Mouse (Mus musculus): ENCODE data around the gene Ippk.

Ippk gene

GRCm38 (mm10) chr13:49420754-49421605 lies at the start of gene Ippk:
TSS of gene Ippk (plus strand) at chr13:49421249.
- DNase-seq (ENCODE audit: low read depth, low spot score) = peak; percentile 97

- DNase-seq (ENCODE audit: low read depth, low spot score) = peak; percentile 56
These were observed 49.6 kb upstream of the Ippk start for GRCm38 (mm10) chr13:49371428-49371899.

DNA sequence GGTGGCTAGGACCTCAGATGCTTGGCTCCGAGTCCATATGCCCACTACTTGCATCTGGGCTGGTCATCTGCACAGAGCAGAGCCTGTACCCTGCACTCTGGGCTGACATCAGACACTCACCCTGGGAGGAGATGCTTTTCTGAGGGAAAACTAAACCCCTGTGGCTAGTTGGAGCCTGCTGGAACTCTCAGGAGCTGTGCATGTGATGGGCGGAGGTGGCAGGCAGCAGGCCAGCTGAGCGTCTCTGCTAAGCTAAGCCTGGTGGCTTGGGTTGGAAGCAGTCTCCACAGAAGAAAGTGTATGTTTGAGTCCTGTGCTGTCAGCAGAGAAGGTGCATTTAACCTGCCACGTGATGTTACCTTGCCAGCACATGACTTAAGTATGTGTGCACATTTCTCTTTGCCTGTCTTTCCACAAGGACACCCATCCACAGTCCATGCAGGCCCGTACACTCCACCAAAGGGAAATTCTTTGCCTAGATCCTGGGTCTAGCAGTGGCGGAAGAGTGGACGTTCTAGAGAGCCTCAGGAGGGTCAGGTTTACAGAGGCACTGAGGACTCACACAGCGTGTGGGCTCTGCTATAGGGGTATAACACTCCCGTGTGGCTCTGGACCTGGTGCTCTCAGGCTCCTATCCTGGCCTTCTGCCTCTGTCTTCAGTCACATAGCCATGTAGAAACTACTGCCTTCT lies 48.5 kb upstream of the Ippk start:
- no peak for DNase-seq (ENCODE audit: low read depth, low spot score)

DNA sequence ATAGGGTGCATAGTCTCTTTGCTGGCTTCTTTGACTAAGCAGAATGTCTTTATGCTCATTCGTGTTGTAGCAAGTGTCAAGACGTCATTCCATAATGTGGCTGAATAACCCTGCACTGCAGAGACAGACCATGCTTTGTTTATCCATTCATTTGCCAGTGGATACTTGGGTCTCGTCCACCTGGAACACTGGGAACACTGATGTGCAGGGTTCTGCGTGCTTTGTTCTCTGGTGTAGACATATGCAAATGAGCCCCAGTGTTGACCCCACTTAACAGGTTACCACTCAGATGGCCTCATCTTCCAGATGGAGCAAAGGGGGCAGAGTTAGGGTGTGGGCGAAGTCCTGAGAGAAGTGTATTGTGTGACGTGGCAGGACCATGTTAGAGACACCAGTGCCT lies 46.7 kb upstream of the Ippk start:
- no peak for DNase-seq (ENCODE audit: low read depth, low spot score)

- DNase-seq (ENCODE audit: low read depth, low spot score) = no peak
These were observed 46.3 kb upstream of the Ippk start for GRCm38 (mm10) chr13:49374730-49375129.

DNA sequence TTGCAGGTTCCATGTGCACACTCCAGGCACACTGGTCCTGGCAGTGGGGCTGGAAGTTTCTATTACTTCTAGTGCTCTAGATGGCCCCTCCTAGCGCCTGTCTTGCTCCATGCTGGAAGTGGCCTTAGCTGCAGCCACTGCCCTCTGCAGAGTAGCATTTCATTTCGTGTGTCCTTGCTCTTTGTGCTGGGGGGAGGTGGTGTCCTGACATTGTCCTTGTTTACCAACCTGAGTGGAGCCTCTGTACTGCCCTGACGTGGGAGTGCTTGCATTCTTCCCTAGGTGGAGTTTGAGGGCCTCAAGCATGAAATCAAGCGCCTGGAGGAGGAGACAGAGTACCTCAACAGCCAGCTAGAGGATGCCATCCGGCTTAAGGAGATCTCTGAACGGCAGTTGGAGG lies 43.4 kb upstream of the Ippk start:
- DNase-seq (ENCODE audit: low read depth, low spot score) = no peak

- DNase-seq (ENCODE audit: low read depth, low spot score) = no peak
These were observed 41.7 kb upstream of the Ippk start for GRCm38 (mm10) chr13:49379301-49379700.

DNA sequence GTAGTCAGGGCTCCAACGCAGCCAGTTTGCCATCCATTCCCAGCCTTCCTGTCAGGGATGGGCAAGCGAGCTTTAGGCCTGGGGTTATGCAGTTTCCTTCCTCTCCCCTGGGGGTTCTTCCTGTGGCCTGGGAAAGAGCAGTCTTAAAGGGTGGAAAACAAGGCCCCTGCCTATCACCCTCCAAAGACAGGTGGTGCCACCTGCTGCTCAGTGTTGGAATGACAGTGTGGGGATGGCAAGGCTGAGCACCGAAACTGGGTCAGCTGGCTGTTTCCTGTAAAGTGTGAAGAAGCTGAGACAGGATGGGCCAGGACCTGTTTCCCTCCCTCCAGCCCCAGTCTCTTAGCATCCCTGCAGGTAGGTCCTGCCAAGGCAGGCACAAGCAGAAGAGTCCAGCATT lies 39.8 kb upstream of the Ippk start:
- DNase-seq (ENCODE audit: low read depth, low spot score) = peak; percentile 77

DNA sequence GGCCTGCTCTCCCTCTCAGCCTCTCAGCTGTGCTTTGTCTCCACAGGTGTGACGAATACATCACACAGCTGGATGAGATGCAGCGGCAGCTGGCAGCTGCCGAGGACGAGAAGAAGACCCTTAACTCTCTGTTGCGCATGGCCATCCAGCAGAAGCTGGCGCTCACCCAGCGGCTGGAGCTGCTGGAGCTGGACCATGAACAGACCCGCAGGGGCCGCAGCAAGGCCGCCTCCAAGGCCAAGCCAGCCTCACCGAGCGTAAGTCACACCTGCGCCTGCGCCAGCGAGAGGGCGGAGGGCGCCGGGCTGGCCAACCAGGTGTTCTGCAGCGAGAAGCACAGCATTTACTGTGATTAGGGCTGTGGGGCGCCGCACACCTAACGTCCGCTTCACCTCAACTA lies 38.1 kb upstream of the Ippk start:
- no peak for DNase-seq (ENCODE audit: low read depth, low spot score)

GRCm38 (mm10) chr13:49384751-49385463 lies 36.1 kb upstream of the Ippk start:
- no peak for DNase-seq (ENCODE audit: low read depth, low spot score)

- no peak for DNase-seq (ENCODE audit: low read depth, low spot score)
These were observed 29.7 kb upstream of the Ippk start for GRCm38 (mm10) chr13:49391374-49391773.

DNA sequence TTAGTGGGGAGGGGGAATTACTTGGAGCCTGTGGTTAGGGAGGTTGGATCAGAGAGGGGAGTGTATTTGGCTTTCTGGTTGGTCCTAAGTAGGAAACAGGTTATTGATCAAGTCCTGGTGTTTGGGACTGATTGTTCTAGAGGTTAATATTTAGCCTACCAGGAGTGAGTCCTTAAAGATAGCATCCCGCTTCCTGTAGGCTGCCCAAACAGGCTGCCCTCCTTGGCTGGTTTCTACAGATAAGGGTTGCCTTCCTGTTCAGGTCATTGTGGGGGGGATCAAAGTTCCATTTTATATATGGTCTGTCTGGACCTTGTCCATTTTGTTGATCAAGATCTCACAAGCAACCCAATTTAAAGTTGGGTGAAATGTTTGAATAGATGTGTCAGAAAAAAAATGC lies 27.5 kb upstream of the Ippk start:
- DNase-seq (ENCODE audit: low read depth, low spot score) = no peak

GRCm38 (mm10) chr13:49394886-49395447 lies 26.1 kb upstream of the Ippk start:
- DNase-seq (ENCODE audit: low read depth, low spot score) = no peak

DNA sequence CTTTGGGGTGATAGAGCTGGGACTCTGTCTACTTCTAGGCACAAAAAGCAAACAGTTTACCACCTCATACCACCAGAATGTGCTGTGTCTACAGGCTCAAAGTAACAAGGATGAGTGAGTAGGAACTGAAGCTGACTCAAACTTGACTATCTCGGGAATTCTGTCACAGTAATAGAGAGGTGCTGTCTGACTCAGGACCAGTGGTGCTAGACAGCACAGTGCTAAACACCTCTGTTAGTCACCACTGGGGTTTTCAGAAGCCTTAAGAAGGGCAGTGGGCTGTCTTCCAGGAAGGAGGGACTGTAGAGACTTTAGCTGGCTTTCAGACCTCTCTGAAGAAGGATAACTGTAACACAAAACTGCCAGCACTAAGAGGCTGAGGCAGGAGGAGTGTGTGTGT lies 24.3 kb upstream of the Ippk start:
- no peak for DNase-seq (ENCODE audit: low read depth, low spot score)

DNA sequence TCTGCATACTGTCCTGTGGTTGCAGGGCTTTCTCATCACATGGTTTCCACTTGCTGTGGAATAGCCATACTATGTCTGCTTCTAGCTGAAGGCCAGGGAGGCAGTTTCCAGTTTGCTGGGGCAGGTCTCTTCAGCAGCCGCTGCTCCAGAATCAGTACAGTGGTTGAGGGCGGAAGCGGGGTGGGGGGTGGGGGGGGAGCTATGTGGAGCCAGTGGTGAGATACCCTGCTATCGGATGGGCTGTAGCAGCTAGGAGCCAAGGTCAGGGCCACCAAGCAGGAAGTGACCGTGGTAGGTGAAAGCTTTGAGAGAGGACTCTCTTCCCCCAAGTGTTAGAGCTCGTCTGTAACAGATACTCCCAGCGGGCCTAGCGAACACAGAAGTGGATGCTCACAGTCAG lies 22.9 kb upstream of the Ippk start:
- DNase-seq (ENCODE audit: low read depth, low spot score) = no peak

GRCm38 (mm10) chr13:49400139-49400538 lies 20.9 kb upstream of the Ippk start:
- DNase-seq (ENCODE audit: low read depth, low spot score) = peak; percentile 40

DNA sequence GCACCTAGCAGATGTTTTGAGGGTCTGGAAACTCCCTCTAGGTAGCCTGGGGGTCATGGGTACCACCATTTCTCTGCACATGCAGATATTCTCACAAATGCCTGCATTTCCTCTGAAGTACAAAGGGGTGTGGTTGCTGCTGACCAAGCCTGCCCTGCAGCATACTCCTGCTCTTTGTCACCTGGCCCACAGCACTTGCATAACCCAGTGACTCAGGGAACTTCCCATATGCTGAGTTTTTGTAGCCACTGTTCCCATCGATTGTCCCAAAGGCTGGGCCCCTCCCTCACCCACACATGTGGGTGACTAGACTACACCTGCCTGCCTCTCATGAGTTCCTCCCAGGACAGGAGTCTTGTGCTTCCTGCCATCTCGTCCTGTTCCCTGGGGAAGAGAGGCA lies 18.4 kb upstream of the Ippk start:
- DNase-seq (ENCODE audit: low read depth, low spot score) = no peak

- DNase-seq (ENCODE audit: low read depth, low spot score) = no peak
These were observed 13.3 kb upstream of the Ippk start for GRCm38 (mm10) chr13:49407795-49408194.

DNA sequence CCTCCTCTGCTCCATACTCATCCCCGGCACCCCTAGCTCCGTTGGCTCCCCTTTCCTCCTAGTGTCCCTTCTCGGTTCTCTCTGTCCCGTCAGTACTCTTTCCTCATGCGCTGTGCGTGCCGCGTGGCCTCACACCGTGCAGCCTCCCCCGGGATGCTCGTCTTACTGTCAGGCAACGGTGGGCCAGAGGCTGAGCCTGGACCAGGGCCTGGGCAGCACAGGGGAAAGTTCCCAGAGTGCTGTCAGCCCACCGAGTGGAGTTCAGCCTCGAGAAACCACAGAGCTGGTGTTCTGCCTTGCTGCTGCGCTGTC lies 513 bp downstream of the Ippk start:
- no peak for DNase-seq (ENCODE audit: low read depth, low spot score)

GRCm38 (mm10) chr13:49421959-49422358 lies 910 bp downstream of the Ippk start:
- DNase-seq (ENCODE audit: low read depth, low spot score) = no peak

DNA sequence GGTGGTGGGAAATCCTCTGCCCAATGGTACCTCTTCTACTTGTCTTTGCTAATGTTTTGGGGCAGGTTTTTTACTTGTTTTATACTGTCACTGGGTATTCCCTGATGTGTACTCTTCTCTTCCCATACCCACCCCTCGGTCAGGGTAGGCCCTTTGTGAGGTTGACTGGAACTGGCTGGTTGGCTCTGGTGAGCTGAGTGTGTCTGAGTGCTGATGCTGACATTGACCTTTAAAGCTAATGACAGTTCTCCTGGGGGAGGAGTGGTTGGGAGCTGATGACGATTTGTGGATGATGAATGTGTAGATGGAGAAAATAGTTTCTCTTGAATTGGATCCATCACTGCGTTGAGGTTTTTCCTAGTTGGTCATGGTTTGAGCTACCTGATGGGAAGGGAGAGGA lies 5.7 kb downstream of the Ippk start:
- no peak for DNase-seq (ENCODE audit: low read depth, low spot score)

DNA sequence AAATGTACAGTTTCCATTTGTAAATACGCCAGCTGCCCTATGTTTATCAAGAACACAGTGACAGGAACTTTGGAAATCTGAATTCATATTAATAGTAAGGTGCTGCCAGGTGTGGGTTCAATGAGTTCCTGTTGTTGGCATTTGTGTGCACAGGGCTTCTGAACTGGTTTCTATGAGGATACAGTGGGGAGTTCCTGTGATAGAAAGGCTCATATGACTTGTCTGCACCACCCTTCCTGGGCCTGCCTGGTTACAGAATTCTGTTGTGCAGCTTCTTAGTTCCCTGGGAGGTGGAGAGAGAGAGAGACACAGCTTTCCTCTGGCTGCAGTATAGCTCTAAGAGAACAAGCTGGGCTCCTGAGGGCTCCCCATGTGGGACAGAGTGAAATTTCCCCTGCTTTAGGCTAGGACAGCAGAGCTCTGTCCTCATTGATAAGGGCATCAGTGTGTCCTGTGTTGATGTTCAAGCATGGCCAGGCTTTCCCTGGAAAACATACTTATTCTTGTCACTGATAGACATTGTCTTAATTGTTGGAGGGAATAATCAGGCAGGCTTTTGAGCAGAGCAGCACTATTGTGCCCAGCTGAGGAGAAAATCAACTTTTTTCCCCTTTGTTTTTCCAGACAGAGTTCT lies 7.1 kb downstream of the Ippk start:
- peak; percentile 38 for DNase-seq (ENCODE audit: low read depth, low spot score)

All from CD4-positive helper T cell, adult 2 months (primary cell).